Mouse (Mus musculus) retina, adult 2 months (tissue): Measurements from ENCODE around the gene Cdcp1.

Experiments used
- DNase-seq: peaks from one replicate; pipeline ENCODE4 v3.0.0-alpha.2; 2012; ENCODE audit warnings: low read depth, low spot score

Cdcp1 gene

DNA sequence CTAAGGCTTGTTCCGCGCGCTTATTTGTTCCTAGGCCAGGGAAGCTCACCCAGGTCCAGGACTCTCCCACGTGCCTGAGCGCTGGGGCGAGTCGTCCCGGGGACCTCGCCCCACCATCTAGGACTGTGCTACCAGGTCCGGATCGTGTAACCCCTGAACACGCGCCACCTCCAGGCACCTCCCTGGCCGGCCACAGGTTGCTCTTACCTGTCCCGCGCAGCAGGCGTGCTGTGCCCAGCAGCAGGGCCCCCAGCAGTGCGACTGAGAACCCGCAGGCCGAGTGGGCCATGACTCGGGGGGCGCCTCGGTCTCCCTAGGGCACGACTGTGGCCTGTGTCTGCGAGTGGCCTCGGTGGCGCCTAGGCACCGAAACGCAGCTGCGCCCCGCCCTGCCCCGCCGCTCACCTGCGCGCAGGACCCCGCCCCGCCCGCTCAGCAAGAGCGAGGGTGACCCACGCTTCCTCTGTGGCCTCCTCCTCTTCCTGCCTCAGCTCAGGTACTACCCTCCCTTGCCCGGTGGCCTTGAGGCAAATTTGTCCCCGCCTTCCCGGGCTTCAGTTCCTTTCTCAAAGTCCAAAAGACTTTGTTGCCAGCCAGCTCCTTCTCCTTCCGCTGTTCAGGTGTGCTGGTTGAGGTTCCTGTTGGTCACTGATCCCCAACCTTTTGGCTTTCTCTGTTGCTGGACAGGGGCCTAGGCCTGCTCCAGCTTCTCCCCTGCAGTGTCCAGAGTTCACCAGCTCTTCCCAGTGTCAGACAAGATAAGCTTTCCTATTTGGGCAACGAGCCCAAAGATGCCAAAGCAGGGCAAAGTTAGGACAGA is at the start of gene Cdcp1:
Gene Cdcp1 (minus strand): TSS at position 418 of the 820 bp plus-strand sequence.
- DNase-seq: no peak

DNA sequence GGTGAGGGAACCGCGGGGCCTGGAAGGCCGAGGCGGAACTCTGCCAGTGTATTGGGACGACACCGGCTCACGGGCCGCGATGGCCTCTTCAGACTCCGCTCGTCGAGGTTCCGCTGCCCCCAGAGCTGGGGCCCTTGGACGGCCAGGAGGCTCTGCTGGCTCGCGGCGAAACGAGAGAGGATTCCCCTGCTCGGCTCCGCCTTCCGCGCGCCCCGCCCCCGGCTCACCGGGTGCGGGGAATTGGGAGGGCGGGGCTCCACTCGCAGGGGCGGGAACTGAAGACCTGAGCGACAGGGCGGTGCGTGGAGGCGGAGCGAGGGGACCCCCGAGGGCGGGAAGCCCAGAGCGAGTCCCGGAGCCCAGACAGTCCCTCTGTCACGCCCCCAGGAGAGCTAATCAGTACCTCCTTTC is 44.8 kb upstream of the Cdcp1 start, which contains the start of gene Tmem158:
Gene Tmem158 (minus strand): TSS at position 154 of the 411 bp plus-strand sequence.
- no peak for DNase-seq

DNA sequence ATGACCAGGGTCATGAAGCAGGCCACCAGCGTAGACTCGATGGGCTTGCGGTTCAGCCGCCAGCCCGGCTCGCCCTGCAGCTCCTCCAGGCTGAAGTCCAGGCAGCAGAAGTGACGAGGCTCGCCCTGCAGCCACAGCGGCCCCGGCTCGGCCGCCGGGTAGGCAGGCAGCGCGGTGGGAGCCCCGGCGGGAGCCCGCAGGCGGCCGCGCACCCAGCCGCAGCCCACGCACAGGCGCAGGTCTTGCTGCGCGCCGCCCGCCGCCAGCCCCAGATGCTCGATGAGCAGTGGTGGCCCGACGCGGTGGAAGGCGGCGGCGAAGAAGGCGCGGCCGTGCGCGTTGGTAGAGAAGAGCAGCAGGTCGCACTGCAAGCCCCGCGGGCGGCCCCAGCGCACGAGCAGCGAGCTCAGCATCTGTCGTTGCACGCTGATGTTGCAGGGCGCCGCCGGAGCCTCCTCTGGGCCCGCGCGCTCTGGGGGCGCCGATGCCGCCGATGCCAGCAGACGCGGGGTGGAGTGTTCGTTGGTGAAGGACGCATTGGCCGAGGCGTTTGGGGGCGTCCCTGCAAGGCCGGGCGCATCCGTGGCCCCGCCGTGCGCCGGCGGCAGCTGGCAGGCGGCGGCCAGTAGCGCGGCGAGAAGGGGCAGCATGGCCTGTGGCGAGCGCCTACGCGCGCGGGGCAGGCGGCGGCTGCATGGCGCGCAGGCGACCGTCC is 44.2 kb upstream of the Cdcp1 start:
- no peak for DNase-seq

DNA sequence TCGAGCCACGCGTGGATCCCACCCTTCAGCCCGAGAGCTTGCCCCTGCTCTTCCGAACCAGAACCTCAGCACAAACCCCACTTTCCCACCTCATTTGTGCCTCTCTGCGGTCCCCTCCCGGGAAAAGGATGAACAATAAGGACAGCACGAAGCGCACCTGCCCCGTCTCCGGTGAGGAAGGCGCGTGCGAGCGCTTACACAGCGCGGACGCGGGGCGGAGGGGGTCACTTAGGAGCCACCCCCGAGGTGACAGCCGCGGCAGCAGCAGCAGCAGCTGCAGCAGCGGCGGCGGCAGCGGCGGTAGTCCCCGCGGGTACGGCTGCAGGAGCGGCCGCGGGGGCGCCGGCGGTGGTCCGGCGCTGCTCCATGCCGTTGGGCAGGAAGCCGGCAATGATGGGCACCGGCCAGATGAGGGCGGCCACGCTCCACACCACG is 43.6 kb upstream of the Cdcp1 start:
- DNase-seq: no peak

DNA sequence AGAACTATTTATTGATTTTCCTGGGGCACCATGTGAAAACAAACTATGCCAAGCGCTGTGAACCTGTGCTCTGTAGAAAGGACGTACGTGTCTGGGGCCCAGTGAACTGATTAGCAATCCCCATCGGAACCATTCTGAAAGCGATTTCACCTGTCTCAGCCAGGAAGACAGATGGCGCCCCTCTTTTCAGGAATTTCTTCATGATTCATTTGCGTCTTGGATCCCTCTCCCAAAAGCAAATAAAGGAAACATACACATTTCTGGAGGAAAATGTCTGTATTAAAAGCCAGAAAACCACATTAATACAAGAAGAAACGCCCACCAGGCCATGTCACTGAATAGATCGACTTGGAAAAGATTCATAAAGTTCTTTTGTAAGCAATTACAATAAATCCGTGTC is 43.0 kb upstream of the Cdcp1 start:
- no peak for DNase-seq

DNA sequence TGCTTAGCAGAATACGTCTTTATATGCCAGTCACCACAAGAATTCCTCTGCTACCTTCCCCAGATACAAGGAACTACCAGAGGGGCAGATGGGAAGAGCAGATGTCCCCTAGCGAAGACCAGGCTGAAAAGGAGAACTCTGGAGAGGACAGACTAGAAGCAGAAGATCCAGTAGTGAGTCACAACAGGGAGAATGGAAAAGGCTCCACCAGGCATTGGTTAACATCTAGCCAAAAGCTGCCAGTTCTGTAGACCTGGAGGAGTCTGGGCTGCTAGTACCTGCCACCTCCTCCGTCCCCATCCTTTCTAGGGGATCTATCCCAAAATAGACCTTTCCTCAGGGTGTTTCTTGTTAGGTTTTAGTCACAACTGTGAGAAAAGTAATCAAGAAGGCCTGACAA is 39.9 kb upstream of the Cdcp1 start:
- no peak for DNase-seq

DNA sequence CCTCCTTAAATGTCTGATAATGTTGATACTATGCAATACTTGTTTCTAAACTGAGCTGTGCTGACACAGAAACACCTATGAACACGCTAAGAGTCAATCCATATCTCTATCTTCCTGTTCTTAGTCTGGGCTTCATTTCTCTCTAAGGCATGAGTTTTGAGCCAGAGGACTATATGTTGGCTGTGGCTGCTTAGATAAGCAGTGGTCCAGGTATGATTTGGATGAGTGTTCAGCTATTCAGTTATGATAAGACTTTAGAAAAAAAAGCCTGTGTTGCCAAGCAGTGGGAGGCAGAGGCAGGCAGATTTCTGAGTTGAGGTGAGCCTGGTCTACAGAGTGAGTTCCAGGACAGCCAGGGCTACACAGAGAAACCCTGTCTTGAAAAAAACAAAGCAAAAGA is 32.2 kb upstream of the Cdcp1 start:
- DNase-seq: no peak

DNA sequence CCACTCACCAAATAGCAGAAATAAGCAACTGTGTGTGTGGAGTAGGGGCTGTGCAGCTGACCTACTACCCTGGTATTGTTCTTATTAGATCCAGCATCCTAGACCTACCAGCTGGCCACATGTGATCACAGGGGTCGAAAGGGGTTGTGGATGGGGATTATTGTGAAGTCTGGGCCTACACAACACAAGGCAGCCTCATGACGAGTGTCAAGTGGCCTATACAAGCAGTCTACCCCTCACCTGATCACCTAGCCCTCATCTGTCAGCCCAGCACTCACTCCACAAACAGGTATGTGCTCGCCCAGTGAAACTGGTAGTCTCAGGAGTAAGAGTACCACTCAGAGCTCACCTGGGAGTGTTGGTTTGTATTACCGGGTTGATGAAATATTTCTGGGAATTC is 29.3 kb upstream of the Cdcp1 start:
- DNase-seq: no peak

DNA sequence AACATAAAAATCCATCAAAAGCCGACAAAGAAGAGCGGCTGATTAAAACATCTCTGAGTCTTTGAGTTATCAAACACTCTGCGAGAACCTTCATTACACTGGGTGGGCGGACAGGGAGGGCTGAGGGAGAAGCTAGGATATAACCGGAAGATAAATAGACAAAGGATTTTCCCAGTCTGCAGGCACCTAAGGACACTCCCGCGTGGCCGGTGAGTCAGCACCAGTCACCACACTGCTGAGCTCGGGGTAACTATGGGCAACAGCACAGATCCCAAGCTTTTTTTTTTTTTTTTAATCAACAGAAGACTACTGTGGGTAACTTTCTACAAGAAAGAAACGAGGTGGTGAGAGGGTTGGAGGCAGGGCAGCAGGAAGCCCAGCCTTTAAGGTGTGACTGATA is 28.1 kb upstream of the Cdcp1 start:
- no peak for DNase-seq

DNA sequence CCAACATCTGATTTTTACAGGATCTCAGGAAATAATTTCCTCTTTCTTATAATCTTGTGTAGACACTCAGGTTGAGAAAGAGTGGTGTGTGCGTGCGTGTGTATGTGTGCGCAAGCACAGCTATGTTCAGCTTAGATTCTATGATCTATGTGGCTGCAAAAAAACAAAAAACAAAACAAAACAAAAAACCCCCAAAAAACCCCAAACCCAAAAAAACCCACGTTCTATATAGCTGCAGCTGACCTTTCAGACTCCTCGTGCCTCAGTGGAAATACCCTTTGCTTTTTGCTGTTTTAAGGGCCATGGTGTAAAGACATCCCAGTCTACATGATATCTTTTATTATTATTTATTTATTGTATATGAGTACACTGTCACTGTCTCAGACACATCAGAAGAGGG is 25.4 kb upstream of the Cdcp1 start:
- DNase-seq: no peak

DNA sequence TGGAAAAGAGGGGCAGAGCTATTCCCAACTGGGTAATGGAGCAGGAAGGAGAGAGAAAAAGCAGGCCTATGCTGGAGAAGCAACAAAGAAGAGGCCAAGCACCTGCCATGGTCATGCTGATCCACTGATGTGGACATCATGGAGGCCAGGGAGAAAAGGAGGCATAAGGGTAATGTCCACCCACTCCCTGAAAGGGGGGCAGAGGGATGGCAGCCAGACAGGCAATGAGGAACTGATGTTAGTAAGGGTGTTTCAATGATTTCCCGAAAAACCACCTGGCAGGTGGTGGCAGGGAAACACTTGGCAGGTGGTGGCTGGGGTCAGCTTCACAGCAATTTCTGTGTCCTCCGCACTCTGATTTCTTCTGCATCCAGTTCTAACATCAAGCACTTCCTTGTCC is 24.9 kb upstream of the Cdcp1 start:
- DNase-seq: no peak

DNA sequence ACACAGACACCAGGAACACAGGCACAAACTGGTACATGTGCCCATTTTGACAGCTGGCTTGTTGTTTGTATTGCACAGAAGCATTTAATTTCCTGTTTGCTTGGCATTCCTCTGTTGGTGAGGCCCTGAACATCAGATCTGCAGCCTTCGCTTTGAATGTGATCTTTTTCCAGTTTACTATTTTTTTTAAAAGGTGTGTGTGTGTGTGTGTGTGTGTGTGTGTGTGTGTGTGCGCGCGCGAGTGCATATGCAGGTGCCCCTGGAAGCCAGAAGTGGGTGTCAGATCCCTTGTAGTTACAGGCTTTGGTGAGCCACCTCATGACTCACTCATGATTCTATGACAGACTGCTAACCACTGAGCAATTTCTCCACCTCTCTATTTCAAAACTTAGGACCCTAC is 24.4 kb upstream of the Cdcp1 start:
- no peak for DNase-seq

DNA sequence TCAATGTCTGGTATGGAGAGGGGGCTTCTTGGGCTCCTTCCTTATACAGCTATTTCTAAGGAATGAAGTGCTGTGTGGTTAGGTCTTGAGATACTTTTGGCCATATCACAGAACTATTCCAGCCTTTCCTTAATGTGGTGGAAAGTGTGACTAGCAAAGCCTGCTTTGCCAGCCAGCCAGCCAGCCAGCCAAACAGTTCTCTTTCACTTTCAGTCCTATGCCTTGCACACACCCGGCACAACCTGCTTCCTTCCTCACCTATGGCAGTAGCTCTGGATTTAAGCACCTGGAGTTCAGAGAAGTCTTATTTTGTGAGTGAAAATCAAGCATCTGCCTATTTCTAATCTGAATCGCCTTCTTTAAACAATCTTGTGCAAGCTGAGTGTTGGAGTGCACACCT is 23.8 kb upstream of the Cdcp1 start:
- DNase-seq: no peak

DNA sequence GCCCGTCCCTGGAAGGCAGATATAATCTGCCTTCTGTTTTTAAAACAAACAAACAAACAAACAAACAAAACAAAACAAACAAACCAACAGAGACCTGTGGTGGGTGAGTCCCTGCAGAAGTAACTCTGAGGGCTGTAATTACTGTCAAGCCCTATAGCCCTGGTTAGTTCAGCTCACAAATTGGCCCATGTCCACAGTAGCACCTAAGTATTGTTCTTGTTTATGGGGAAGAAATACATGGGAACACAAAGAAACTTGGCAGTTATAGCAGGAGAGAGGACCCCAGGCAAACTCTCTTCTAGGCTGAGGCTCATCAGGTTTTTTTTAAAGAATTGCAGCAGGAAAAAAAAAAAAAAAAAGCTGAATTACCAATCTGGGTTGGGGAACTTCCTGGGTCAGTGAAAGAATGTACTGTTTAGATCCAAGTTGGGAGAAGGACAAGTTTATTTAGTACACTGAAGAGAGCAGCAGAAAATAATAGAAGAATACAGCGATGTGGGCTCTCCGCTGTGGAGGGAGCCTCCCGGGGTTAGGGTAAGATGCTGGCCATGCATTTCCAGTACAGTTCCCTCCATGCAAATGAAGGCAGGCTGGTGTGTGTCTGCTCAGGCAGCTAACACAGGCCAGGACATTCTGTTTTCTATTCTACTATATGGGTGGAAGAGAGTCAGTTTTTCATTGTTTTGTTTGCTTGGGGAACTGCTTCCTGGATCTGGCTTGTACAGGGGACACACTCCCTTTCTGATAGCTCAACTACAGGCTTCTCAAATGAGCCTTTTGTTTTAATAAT is 22.6 kb upstream of the Cdcp1 start:
- DNase-seq: no peak

DNA sequence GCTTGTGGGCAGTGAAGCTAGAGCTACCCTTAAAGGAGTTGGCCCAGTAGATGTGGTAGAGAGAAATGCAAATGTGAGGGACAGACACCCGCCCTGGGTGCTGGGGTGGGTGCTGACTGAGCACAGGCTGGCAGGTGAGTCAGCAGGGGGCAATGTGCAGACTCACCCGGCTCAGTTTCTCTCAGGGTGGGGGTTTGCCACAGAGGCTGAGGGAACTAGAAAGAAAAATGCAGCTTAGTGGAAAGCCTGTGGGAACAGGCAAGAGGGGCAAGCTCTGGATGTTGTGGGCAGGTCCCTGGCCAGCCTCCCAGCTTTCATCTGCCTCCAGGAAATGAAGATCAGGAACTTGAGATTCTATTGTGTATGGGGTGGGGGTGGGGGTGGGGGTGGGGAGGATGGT is 21.9 kb upstream of the Cdcp1 start:
- DNase-seq: no peak

DNA sequence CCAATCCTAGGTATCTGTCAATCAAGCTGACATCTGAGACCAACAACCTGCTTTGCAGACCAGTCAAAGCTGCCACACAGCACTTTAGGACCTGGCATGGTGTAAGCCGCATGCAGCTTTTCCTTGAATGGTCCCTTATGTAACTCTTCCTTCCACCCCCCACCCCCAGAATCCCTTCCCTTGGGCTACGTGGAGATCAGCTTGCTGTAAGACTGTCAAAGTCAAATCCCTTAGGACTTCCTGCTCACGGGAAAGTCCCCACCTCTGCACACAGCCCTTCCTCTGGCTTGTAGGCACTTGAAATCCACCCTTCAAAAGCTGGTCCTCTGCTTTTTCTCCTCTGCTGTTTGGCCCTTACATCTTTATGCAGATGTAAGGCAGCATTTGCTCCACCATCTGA is 19.8 kb upstream of the Cdcp1 start:
- no peak for DNase-seq

DNA sequence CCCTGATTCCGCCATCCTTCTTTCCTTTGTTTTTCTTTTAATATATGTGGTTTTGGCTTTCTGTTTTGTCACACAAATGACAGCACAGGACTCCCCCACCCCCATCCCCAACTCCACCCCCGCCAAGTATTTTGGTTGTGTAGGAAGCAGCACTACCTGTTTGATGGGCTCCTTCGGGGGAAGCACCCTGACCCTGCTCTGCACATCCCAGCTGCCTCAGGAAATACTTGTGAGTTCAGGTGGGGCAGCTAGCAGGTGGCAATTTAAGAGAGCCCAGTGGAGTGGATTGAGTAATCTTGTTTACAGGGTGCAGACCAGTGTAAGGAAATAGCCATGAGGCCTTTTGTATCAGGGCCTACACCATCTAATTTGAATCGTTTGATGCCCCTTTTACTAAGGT is 14.0 kb upstream of the Cdcp1 start:
- DNase-seq: no peak

DNA sequence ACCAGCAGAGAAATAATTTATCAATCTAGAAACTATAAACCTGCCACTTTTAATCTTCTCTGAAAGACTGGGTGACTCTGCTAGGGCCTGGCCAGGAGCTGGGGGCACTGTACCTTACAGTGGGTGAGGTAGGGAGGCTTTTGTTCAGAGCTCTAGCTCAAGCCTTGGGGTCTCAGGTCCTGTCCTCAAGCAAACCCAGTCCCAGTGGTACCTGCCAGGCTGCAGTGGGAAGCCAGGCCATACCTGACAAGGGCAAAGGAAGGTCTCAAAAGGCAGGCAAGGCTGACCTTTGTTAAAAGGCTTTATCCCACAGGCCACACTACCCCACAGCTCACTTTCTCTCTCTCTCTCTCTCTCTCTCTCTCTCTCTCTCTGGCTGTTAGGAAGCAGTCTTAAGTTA is 12.8 kb upstream of the Cdcp1 start:
- DNase-seq: no peak

DNA sequence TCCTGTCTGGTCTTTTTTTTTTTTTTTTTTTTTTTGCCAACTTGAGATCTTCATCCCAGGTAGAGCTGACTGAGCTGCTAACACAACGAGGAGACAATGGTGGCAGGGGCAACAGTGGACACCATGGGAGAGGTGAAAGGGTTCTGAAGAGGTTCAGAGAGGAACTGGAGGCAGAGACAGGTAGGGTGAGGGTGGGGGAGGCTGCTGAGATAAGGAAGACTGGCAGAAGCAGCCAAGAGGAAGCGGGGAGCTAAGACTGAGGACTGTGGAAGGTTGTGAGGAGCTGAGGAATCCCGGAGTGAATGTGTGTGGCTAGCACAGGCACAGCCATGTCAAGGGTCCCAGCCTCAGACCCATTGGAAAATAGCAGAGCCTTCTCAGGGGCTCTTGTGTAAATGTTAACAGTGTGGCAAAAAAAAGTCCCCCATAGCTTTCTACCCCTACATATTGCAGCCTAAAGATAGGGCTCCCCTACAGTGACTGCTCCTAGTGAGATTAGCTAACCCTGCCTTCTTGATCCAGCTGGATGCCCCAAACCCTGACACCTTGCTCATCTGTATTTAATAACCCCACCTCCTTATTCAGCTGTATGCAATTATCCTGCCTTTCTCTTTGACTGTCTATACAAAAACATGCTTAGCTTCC is 11.4 kb upstream of the Cdcp1 start:
- DNase-seq: no peak

DNA sequence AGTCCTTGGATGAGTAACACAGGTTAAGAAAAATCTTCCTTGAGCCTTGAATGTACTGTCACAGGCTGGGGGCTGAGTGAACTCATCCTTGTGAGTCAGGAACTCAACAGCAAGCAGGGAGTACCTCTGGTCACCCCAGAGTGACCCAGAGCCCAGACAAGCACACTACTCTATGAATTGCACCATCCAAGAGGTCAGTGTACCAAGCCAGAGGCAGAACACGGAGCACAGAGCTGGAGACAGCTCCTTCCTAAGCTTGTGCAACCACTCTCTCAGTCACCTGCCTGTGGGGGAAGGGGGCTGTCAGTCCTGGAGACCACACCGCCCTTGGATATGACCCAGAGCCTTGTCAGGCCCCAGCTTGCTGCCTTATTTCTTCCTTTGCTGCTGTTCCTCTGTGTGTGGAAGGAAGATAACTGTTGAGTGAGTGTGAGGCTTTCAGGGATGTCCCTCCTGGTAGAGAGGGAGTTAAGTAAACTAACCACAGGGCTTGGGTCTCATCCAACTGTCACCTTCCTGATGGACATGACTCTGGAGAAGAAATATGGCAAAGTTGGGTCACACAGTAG is 9.1 kb upstream of the Cdcp1 start:
- no peak for DNase-seq

DNA sequence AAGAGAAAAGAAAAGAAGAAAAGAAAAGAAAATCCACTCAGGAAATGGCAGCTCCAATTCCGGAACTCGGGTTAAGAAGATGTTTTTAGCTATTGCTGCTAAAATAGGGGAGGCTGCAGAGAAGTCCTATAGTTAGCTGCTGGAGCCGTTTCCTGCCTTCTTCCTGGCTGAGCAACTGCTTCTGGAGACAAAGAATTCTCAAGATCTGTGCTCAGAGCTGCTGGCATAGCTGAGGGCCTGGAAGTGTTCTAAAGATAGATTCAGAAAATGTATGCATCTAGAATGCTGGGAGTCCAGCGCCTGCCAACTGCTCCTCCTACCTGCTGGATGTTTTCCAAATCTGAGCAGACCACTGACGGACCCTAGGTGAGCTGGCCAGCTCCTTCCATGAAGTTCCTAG is 4.0 kb upstream of the Cdcp1 start:
- DNase-seq: no peak

DNA sequence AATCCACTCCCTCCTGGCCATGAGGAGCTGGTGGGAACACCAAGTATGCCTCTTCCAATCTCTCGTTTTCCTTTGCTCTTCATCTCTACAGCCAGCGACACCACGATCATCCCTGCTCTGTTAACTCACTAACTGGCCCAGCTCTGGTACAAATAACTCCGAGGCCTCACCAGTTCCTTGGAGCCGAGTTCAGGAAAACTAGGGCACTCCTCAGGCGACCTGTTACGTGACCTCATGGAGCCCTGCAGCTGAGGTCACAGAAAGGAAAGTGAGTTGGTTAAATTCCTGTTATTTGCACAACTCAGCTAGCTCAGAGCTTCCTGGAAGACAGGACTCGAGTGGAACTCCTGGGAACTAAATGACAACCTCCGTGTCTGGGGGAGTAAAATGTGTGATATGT is 2.5 kb downstream of the Cdcp1 start:
- DNase-seq: no peak
